Mouse (Mus musculus) ES-E14 (cell line): ENCODE data around the gene Psmd14. TPM values are rescaled to one million over a fixed set of nuclear protein-coding genes. Genes with fewer than 3 reads are reported as not detected.

ENCODE experiments used
- DNase-seq: peaks from one replicate; pipeline ENCODE4 v3.0.0-alpha.2; 2013; ENCODE audit warnings: low read depth, low spot score
- H3K27ac ChIP-seq: 2 replicates; pipeline ENCODE4 v1.5.1; 2012; ENCODE audit warnings: low read depth, mild to moderate bottlenecking, low read length, moderate library complexity, mixed read lengths; ENCODE audit not compliant: poor library complexity, insufficient read depth, severe bottlenecking
- H3K36me3 ChIP-seq: 2 replicates; pipeline ENCODE4 v1.6.1; 2012; ENCODE audit warnings: mild to moderate bottlenecking, low read length, moderate library complexity, mixed read lengths; ENCODE audit not compliant: control insufficient read depth, poor library complexity, insufficient read depth, severe bottlenecking
- H3K4me1 ChIP-seq, 2 experiments: fragments of 150-350 bp in 1 of 2; sonication (generic) in 1 of 2; 2 replicates each; pipeline ENCODE4 v1.6.1; 2012; ENCODE audit warnings: low read length in 2 of 2, mild to moderate bottlenecking in 1 of 2, mixed read lengths in 1 of 2; ENCODE audit not compliant: control insufficient read depth in 2 of 2, insufficient read depth in 2 of 2, poor library complexity in 1 of 2
- H3K4me3 ChIP-seq, 2 experiments: fragments of 150-350 bp in 1 of 2; sonication (generic) in 1 of 2; 2 replicates each; pipeline ENCODE4 v1.5.1; 2012; ENCODE audit warnings: low read length in 2 of 2, low read depth in 1 of 2, mild to moderate bottlenecking in 1 of 2, mixed read lengths in 1 of 2; ENCODE audit not compliant: insufficient read depth in 1 of 2, poor library complexity in 1 of 2, severe bottlenecking in 1 of 2
- H3K9ac ChIP-seq: 2 replicates; pipeline ENCODE4 v1.6.1; 2012; ENCODE audit warnings: low read depth, mild to moderate bottlenecking, low read length, mixed read lengths; ENCODE audit not compliant: poor library complexity, insufficient read depth, severe bottlenecking
- H3K9me3 ChIP-seq: fragments of 150-350 bp; sonication (generic); 2 replicates; pipeline ENCODE4 v1.6.1; 2012; ENCODE audit warnings: low read depth, mild to moderate bottlenecking, low read length; ENCODE audit not compliant: control insufficient read depth, insufficient read depth
- CHD2 ChIP-seq: IDR thresholded peaks from 2 replicates; pipeline ENCODE4 v1.6.1; 2014; ENCODE audit warnings: mild to moderate bottlenecking, low read depth, low read length, inconsistent platforms
- HCFC1 ChIP-seq: IDR thresholded peaks from 2 replicates; pipeline ENCODE4 v1.6.1; 2012; ENCODE audit warnings: low read length, inconsistent platforms, borderline replicate concordance; ENCODE audit not compliant: insufficient read depth
- MAFK ChIP-seq: IDR thresholded peaks from 2 replicates; pipeline ENCODE4 v1.6.1; 2014; ENCODE audit warnings: mild to moderate bottlenecking, low read depth, low read length, inconsistent platforms; ENCODE audit not compliant: insufficient read depth
- ZC3H11A ChIP-seq: IDR thresholded peaks from 2 replicates; pipeline ENCODE4 v1.6.1; 2012; ENCODE audit warnings: low read depth, mild to moderate bottlenecking, inconsistent platforms, low read length, borderline replicate concordance
- ZNF384 ChIP-seq: IDR thresholded peaks from 2 replicates; pipeline ENCODE4 v1.6.1; 2012; ENCODE audit warnings: low read depth, low read length, inconsistent platforms
- in situ Hi-C, 2 experiments: fragments of 600-800 bp; cut with MboI; formaldehyde crosslinking; loops; one replicate each; pipeline ENCODE4 v1.15.1; 2025; ENCODE audit warnings: low sequenced_read_pairs in 2 of 2, inconsistent platforms in 1 of 2; ENCODE audit not compliant: unreplicated experiment in 2 of 2
- total RNA-seq: library from RNA; depleted of rRNA; stranded (reverse); fragments of 300-350 nt; gene quantifications from 2 replicates; pipeline ENCODE4 v1.2.3, GENCODE M21; 2012

The Psmd14 gene
- total RNA-seq, 1 experiment = 164 TPM

- no peak for DNase-seq
- H3K27ac ChIP-seq = no peak overlapping the region
- H3K4me1 ChIP-seq = no peaks in the 10 kb centered on the region
- no peak for TF ChIP-seq CHD2
- H3K4me3 ChIP-seq = no peak overlapping the region
- in situ Hi-C loops = no loop called here
- H3K9me3 ChIP-seq = no peaks in the 10 kb centered on the region
- no peaks in the 10 kb centered on the region for H3K36me3 ChIP-seq
- H3K9ac ChIP-seq = no peak overlapping the region
These were observed 53.1 kb downstream of the Psmd14 start for GRCm38 (mm10) chr2:61764470-61765105.

GRCm38 (mm10) chr2:61765526-61765925 lies 54.0 kb downstream of the Psmd14 start:
- H3K36me3 ChIP-seq = no peaks in the 10 kb centered on the region
- H3K4me1 ChIP-seq = no peaks in the 10 kb centered on the region
- no peaks in the 10 kb centered on the region for H3K9me3 ChIP-seq
- in situ Hi-C loops = no loop called here
- TF ChIP-seq MAFK (no peak), HCFC1 (no peak), ZC3H11A (no peak)
- no peak for DNase-seq
- H3K9ac ChIP-seq = no peak overlapping the region
- H3K27ac ChIP-seq = no peak overlapping the region
- no peak overlapping the region for H3K4me3 ChIP-seq

GRCm38 (mm10) chr2:61780794-61781193 lies 69.3 kb downstream of the Psmd14 start:
- in situ Hi-C loops = no loop called here

GRCm38 (mm10) chr2:61794960-61795359 lies 83.5 kb downstream of the Psmd14 start:
- DNase-seq = no peak
- Histone ChIP-seq H3K36me3 (peaks cover under 1% of the 10 kb centered on the region; the same call in 1 of the 2 replicates), H3K4me3 (no peak overlapping the region), H3K4me1 (no peaks in the 10 kb centered on the region), H3K9ac (no peak overlapping the region), H3K9me3 (no peaks in the 10 kb centered on the region), H3K27ac (no peak overlapping the region)
- no peak for TF ChIP-seq CHD2
- no peak for TF ChIP-seq MAFK
- no peak for TF ChIP-seq HCFC1
- TF ChIP-seq ZNF384 = no peak
- TF ChIP-seq ZC3H11A = no peak
- in situ Hi-C loops = no loop called here

More at GRCm38 (mm10) chr2:61780794-61781193, 69.3 kb downstream of the Psmd14 start:
- H3K9ac ChIP-seq = no peak overlapping the region
- no peak overlapping the region for H3K27ac ChIP-seq
- no peaks in the 10 kb centered on the region for H3K36me3 ChIP-seq
- TF ChIP-seq ZNF384 = no peak
- TF ChIP-seq MAFK = no peak
- no peak for TF ChIP-seq CHD2
- no peak for TF ChIP-seq ZC3H11A
- TF ChIP-seq HCFC1 = no peak
- DNase-seq = no peak
- no peaks in the 10 kb centered on the region for H3K4me1 ChIP-seq
- H3K9me3 ChIP-seq = no peaks in the 10 kb centered on the region
- H3K4me3 ChIP-seq = no peak overlapping the region

GRCm38 (mm10) chr2:61798048-61798447 lies 86.6 kb downstream of the Psmd14 start:
- H3K36me3 ChIP-seq = peaks cover 2% of the 10 kb centered on the region; the same call in 1 of the 2 replicates
- H3K4me1 ChIP-seq = no peaks in the 10 kb centered on the region
- no peak for TF ChIP-seq HCFC1
- no peak for TF ChIP-seq ZC3H11A
- no peak for TF ChIP-seq MAFK
- no peak for TF ChIP-seq ZNF384
- no peak for TF ChIP-seq CHD2
- H3K9ac ChIP-seq = no peak overlapping the region
- H3K27ac ChIP-seq = no peak overlapping the region
- no peak for DNase-seq
- in situ Hi-C loops = no loop called here
- H3K4me3 ChIP-seq = no peak overlapping the region
- no peaks in the 10 kb centered on the region for H3K9me3 ChIP-seq
